Mouse (Mus musculus) thymus, adult 2 months (tissue): ENCODE measurements at regions not wholly inside any gene's neighbourhood (a gene's known extent, or its start where the extent isn't known, plus 50 kb on each side); places are given as distances from the start of the nearest gene placed in this dataset.

Experiments
- DNase-seq: peaks from one replicate; pipeline ENCODE4 v3.0.0; 2021
- H3K27ac ChIP-seq: fragments of 200-500 bp; 2 replicates; pipeline ENCODE4 v1.5.1; 2012; ENCODE audit warnings: low read length, control low read depth; ENCODE audit not compliant: control insufficient read depth, insufficient read depth
- H3K27me3 ChIP-seq: fragments of 200-500 bp; 2 replicates; pipeline ENCODE4 v1.6.1; 2012; ENCODE audit warnings: mild to moderate bottlenecking, low read length, moderate library complexity, mixed read lengths; ENCODE audit not compliant: control insufficient read depth, insufficient read depth
- H3K36me3 ChIP-seq: fragments of 200-500 bp; 2 replicates; pipeline ENCODE4 v1.6.1; 2012; ENCODE audit warnings: mild to moderate bottlenecking, low read length, moderate library complexity; ENCODE audit not compliant: control insufficient read depth, insufficient read depth
- H3K4me1 ChIP-seq: fragments of 200-500 bp; replicated peaks from 2 replicates; pipeline ENCODE4 v1.6.1; 2012; ENCODE audit warnings: low read length; ENCODE audit not compliant: control insufficient read depth, insufficient read depth
- H3K4me3 ChIP-seq: fragments of 200-500 bp; 2 replicates; pipeline ENCODE4 v1.5.1; 2012; ENCODE audit warnings: mild to moderate bottlenecking, low read length, control low read depth, moderate library complexity; ENCODE audit not compliant: control insufficient read depth, insufficient read depth
- CTCF ChIP-seq: fragments of 200-500 bp; IDR thresholded peaks from 2 replicates; pipeline ENCODE4 v1.5.1; 2012; ENCODE audit warnings: mild to moderate bottlenecking, control low read depth, low read length, moderate library complexity, borderline replicate concordance; ENCODE audit not compliant: control insufficient read depth, poor library complexity, insufficient read depth; ENCODE audit errors: extremely low read depth
- POLR2A ChIP-seq: fragments of 200-500 bp; IDR thresholded peaks from 2 replicates; pipeline ENCODE4 v1.6.1; 2012; ENCODE audit warnings: mild to moderate bottlenecking, low read length, control low read depth, moderate library complexity; ENCODE audit not compliant: control insufficient read depth, poor library complexity, insufficient read depth; ENCODE audit errors: extremely low read depth
- WGBS: fragments of 180-500 bp; shearing (Covaris S2); methylation state at CpG from one replicate; pipeline ENCODE4 v1.1.7; 2018; 5-methylcytosine and 5-hydroxymethylcytosine counted together

DNA sequence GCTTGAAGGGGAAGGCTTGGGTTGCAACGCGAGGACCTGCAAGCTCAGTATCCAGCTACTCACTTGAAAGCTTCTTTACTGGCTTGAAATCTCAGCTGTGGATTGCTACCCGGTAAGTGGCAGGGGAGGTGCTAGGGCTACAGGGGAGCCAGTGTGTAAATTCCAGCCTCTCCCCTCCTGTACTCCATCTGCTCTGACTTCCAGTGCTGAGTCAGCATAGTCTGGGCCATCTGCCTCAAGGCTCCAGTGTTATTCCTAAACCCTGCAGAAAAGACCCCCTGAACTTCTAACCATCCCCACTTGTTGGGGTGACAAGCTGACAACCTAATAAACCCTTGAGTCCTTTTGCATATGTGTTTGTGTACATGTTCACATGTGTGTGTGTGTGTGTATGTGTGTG is 140.0 kb upstream of the Kcnab2 start:
- 61% methylated on average over 3 of the region's 3 CpGs for WGBS
- no peaks in the 10 kb centered on the region for H3K4me1 ChIP-seq
- no peak overlapping the region for H3K4me3 ChIP-seq
- no peak for DNase-seq
- H3K27ac ChIP-seq, result no peak overlapping the region
- no peaks in the 10 kb centered on the region for H3K27me3 ChIP-seq
- TF ChIP-seq POLR2A, result no peak
- no peak for TF ChIP-seq CTCF
- H3K36me3 ChIP-seq, result no peaks in the 10 kb centered on the region

DNA sequence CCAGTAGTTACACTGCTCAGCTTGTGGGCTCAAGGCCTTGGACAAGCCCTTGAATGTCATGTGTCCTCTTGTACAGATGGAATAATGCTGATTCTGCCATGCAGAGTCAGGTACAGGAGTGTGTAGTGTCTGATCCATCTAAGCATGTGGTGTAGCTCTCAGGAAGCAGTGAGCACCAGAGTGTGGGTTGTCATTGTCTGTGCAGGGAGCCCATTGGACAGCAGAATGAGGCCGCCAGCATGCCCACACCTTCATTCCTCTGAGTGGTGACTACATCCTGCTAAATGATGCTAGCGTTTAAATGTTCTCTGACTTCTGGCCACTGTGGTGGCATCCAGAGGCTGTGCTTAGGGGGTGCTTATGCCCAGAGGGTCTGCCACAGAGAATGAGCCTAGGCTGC is 137.5 kb upstream of the Kcnab2 start:
- WGBS, result 97% methylated on average over 2 of the region's 2 CpGs
- H3K27ac ChIP-seq, result no peak overlapping the region
- no peaks in the 10 kb centered on the region for H3K27me3 ChIP-seq
- no peaks in the 10 kb centered on the region for H3K36me3 ChIP-seq
- H3K4me1 ChIP-seq, result no peaks in the 10 kb centered on the region
- no peak for TF ChIP-seq CTCF
- TF ChIP-seq POLR2A, result no peak
- no peak for DNase-seq
- H3K4me3 ChIP-seq, result no peak overlapping the region

DNA sequence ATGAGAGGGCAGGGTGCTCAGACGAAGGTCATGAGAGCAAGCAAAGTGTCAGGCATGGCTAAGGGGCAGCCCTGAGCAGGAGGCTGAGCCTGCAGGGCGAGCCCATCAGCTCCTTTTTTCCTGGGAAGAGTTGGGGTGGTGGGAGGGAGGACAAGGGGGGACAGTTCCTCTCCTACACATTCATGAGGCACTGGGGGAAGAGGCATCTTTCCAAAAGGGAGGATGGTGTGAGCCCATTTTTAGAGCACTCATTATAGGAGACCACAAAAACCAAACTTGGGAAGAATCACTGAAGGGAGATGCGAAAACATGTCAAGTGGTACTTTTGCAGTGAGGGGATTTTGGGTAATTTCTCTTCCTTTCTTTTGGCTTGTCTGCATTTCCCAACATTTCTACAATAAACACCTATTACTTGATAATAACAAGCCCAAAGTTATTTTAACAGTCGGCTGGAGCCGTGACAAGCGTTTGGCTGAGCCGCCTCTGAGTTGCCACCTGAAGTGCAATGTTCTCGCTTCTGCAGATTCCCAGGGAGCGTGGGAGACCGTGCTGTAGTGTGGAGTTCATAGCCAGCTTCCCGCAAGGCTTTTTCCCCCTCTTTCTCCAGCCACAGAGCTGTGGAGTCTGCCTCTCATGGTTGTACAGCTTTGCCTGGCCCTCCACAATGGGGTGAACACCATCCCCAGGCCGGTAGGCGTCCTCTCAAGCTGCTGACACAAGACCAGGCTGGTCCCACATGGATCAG is 136.9 kb upstream of the Kcnab2 start:
- H3K4me3 ChIP-seq, result no peak overlapping the region
- TF ChIP-seq POLR2A (no peak), CTCF (no peak)
- no peak for DNase-seq
- WGBS, result 89% methylated on average over 13 of the region's 13 CpGs
- H3K27me3 ChIP-seq, result no peaks in the 10 kb centered on the region
- no peaks in the 10 kb centered on the region for H3K4me1 ChIP-seq
- H3K36me3 ChIP-seq, result no peaks in the 10 kb centered on the region
- no peak overlapping the region for H3K27ac ChIP-seq
